Mouse (Mus musculus) embryonic facial prominence, embryonic 15.5 days (tissue): ENCODE measurements around the gene Adcy6. TPM values are rescaled to one million over a fixed set of nuclear protein-coding genes. Genes with fewer than 3 reads are reported as not detected.

Experiments
- ATAC-seq: fragments of 200-750 bp; cut with Nextera tagmentation; 2 replicates; pipeline ENCODE4 v1.8.0; 2017; ENCODE audit warnings: low read depth, moderate TSS enrichment; ENCODE audit not compliant: insufficient number of reproducible peaks, low FRiP score, low TSS enrichment
- H3K27ac ChIP-seq: fragments of 300-500 bp; sonication (generic); replicated peaks from 2 replicates; pipeline ENCODE4 v1.5.1; 2015; ENCODE audit warnings: mild to moderate bottlenecking, inconsistent platforms
- H3K27me3 ChIP-seq: fragments of 300-500 bp; sonication (generic); 2 replicates; pipeline ENCODE4 v1.6.1; 2015; ENCODE audit warnings: inconsistent platforms
- H3K36me3 ChIP-seq: fragments of 300-500 bp; sonication (generic); 2 replicates; pipeline ENCODE4 v1.6.1; 2015; ENCODE audit warnings: mild to moderate bottlenecking, inconsistent platforms
- H3K4me1 ChIP-seq: fragments of 300-500 bp; sonication (generic); 2 replicates; pipeline ENCODE4 v1.6.1; 2015; ENCODE audit warnings: inconsistent platforms
- H3K4me2 ChIP-seq: fragments of 300-500 bp; sonication (generic); replicated peaks from 2 replicates; pipeline ENCODE4 v1.6.1; 2015; ENCODE audit warnings: mild to moderate bottlenecking, inconsistent platforms
- H3K4me3 ChIP-seq: fragments of 300-500 bp; sonication (generic); replicated peaks from 2 replicates; pipeline ENCODE4 v1.5.1; 2015; ENCODE audit warnings: mild to moderate bottlenecking, inconsistent platforms
- H3K9ac ChIP-seq: fragments of 300-500 bp; sonication (generic); 2 replicates; pipeline ENCODE4 v1.6.1; 2015; ENCODE audit warnings: inconsistent platforms
- H3K9me3 ChIP-seq: fragments of 300-500 bp; sonication (generic); replicated peaks from 2 replicates; pipeline ENCODE4 v1.6.1; 2016; ENCODE audit warnings: inconsistent platforms
- WGBS: fragments of 180-500 bp; shearing (Covaris S2); methylation state at CpG from one replicate; pipeline ENCODE4 v1.1.7; 2015; 5-methylcytosine and 5-hydroxymethylcytosine counted together
- polyA plus RNA-seq: library from polyadenylated mRNA; unstranded; fragments of >200 nt; fragmentation: Nextera tagmentation; extraction: Ambion mirVana; gene quantifications from 2 replicates; pipeline ENCODE4 v1.2.1, GENCODE M21; 2015

Adcy6 gene
- polyA plus RNA-seq, 1 experiment from 2014 or later = 18.1 TPM

DNA sequence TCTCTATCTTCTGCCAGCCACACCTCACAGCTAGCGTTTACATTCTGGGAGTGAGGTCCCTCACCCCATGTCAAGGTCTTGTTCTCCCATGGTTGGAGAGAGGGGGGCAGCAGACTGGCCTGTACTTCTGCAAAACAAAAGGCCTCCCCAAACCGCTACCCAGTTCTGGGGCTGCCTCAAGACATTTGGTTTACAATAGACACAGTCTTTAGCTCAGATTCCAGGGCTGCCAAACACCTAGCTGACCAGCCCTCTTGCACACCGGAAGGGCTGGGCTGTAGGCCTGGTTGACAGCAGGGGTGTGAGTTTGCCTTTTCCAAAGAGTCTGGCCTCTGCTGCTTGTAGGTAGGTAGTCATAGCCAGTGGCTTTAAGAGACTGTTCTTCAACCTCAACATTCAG is 27.3 kb upstream of the Adcy6 start:
- WGBS = 53% methylated on average over 3 of the region's 3 CpGs
- H3K4me1 ChIP-seq = peaks cover 44% of the 10 kb centered on the region
- peaks cover 28% of the 10 kb centered on the region for H3K36me3 ChIP-seq
- H3K27me3 ChIP-seq = peaks cover 6% of the 10 kb centered on the region; the same call in 1 of the 2 replicates
- H3K4me3 ChIP-seq = no peak overlapping the region
- no peak overlapping the region for H3K4me2 ChIP-seq
- H3K9ac ChIP-seq = no peak overlapping the region
- no peak for ATAC-seq
- H3K9me3 ChIP-seq = no peaks in the 10 kb centered on the region
- no peak overlapping the region for H3K27ac ChIP-seq

DNA sequence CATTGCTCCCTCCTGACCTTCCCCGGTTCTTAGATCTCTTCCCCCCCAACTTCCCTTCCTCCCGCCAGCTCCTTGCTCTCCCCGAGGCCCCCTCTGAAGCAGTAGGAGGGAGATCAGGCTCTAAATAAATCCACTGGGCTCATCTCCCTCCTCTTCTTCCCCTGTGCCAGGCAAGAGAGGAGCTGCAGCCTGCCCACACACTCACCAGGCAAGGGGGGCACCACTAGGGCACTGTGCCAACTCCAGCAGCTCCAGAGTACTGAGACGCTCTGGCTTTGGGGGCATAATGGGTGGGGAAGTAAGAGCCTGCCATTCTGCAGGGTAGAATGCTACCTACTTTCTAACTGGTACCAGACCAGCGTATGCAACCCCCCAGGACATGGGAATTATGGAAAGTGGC is 26.6 kb upstream of the Adcy6 start:
- H3K27me3 ChIP-seq = peaks cover 6% of the 10 kb centered on the region; the same call in 1 of the 2 replicates
- peaks cover 22% of the 10 kb centered on the region for H3K36me3 ChIP-seq
- no peak overlapping the region for H3K9ac ChIP-seq
- H3K4me1 ChIP-seq = peaks cover 51% of the 10 kb centered on the region
- peak overlapping the region; percentile 87 for H3K4me2 ChIP-seq
- H3K27ac ChIP-seq = no peak overlapping the region
- 34% methylated on average over 5 of the region's 5 CpGs for WGBS
- 0 out of 2 replicates have a peak overlapping the region, but pooled peaks have one; percentile 75 for H3K4me3 ChIP-seq
- no peaks in the 10 kb centered on the region for H3K9me3 ChIP-seq
- ATAC-seq = no peak

DNA sequence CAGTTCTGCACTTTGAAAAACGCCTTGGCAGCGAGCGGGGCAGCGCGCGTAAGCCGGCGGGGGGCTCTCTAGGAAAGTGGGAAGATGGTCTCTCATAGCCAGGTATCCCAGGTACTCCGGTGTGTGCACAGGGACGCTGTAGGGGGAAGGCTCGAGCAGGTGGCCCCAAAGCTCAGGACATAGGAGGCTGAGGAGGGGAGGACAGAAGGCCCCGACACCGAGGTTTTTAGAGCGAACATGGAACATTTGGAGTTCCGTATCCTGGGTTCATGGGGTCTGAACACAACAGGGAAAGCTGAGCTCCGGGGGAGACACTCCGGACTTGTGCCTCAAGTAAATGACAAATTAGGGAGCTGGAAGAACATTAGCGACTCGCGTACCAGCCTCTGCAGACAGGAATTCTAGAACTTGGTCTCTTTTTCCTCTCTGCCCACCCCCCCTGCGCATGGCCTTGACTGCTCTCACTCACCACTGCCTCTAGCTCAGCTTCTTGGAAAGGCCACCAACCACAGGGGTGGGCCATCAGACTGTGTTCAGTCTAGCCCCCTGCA is 25.5 kb upstream of the Adcy6 start:
- WGBS = 1% methylated on average over 21 of the region's 21 CpGs
- peaks cover 61% of the 10 kb centered on the region for H3K4me1 ChIP-seq
- H3K4me3 ChIP-seq = peak overlapping the region; percentile 75
- H3K4me2 ChIP-seq = peak overlapping the region; percentile 87
- peaks cover 12% of the 10 kb centered on the region; the same call in 1 of the 2 replicates for H3K36me3 ChIP-seq
- no peaks in the 10 kb centered on the region for H3K9me3 ChIP-seq
- peak overlapping the region; percentile 71 for H3K9ac ChIP-seq
- H3K27ac ChIP-seq = peak overlapping the region; percentile 89; the same call in 1 of the 2 replicates
- H3K27me3 ChIP-seq = peaks cover 6% of the 10 kb centered on the region; the same call in 1 of the 2 replicates
- ATAC-seq = no peak

DNA sequence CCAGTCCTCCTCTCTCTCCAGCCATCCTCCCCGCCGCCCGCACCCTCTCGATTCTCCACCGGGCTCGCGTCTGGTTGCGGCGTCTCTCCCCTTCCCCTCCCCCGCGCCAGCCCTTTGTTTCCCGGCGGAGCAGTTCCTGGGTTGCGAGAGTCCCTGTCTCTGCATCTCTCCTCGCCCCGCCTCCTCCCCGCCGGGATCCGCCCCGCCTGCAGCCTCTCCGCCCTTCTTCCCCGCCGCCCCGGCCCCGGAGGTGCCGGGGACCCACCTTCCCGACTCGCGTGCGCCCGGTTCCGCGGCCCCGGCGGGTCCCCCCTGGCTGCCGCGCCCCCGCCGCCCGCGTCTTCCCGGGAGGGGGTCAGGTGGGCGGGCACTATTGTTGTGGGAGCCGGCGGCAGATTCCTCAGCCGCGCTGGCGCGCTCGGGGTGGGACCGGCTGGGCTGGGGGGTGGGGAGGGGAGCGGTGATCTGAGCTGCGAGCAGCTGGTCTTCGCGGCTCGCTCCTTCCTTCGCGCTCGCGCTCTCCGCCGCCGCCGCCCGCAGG is 24.7 kb upstream of the Adcy6 start:
- 1% methylated on average over 50 of the region's 65 CpGs for WGBS
- no peaks in the 10 kb centered on the region for H3K9me3 ChIP-seq
- H3K4me3 ChIP-seq = peak overlapping the region; percentile 75
- peaks cover 61% of the 10 kb centered on the region for H3K4me1 ChIP-seq
- H3K27ac ChIP-seq = peak overlapping the region; percentile 89
- H3K4me2 ChIP-seq = peak overlapping the region; percentile 87
- H3K36me3 ChIP-seq = peaks cover 5% of the 10 kb centered on the region; the same call in 1 of the 2 replicates
- H3K27me3 ChIP-seq = peaks cover 8% of the 10 kb centered on the region; the same call in 1 of the 2 replicates
- ATAC-seq = peak; percentile 76
- H3K9ac ChIP-seq = peak overlapping the region; percentile 71

DNA sequence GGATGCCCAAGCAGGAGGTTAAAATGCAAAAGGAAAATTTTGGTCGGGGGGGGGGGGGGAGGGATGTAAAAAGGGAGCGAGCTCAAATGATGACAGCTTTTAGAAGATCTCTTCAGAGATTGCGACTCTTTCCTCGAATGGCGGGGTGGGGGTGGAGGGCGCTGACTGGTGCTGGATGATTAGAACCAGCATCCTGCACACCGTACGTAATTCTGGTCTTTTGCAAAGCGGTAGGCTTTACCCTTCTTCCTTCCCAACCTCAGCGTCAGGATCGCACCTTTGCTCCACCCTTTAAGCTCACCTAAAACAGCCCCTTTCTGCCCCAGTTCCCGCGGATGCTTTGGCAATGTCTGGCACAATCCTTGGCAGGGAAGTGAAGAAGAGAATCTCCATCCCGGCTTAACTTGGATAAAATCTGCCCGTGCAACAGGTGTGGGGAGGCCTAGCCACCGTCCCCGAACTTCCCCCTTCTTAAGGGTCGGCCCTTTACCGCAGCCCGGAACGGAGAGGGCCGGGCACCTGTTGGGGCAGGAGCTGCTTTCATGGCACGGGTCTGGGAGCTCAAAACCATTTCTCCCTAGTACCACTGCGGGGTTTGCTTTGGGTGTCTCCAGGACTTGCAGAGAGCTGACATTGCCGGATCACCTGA is 24.1 kb upstream of the Adcy6 start:
- Histone ChIP-seq H3K9me3 (no peaks in the 10 kb centered on the region), H3K4me1 (peaks cover 66% of the 10 kb centered on the region), H3K4me3 (peak overlapping the region; percentile 75), H3K4me2 (peak overlapping the region; percentile 87), H3K27ac (peak overlapping the region; percentile 89), H3K27me3 (peaks cover 8% of the 10 kb centered on the region; the same call in 1 of the 2 replicates), H3K36me3 (no peaks in the 10 kb centered on the region), H3K9ac (peak overlapping the region; percentile 71)
- under 1% methylated on average over 25 of the region's 25 CpGs for WGBS
- ATAC-seq = no peak

DNA sequence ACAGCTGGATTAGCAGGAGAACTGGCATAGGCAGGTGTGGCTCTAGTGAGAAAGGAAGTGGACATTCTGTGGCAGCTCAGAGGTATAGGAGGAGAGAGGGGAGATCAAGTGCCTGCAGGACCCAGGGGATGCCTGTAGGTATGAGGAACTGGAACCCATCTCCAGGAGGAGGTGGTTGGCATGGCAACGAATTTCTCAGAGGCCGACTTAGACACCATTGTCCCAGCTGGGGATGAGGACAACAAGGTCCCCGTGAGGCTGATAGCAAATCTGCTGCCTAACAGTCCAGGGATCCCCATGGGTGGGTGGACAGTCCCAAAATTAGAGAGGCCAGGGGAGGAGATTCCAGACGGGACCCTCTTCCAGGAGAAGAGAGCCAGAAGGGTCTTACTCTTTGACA is 23.0 kb upstream of the Adcy6 start:
- Histone ChIP-seq H3K4me3 (peak overlapping the region; percentile 75), H3K27me3 (peaks cover 8% of the 10 kb centered on the region; the same call in 1 of the 2 replicates), H3K36me3 (no peaks in the 10 kb centered on the region), H3K9me3 (no peaks in the 10 kb centered on the region), H3K27ac (peak overlapping the region; percentile 75; the same call in 1 of the 2 replicates), H3K4me1 (peaks cover 76% of the 10 kb centered on the region), H3K4me2 (peak overlapping the region; percentile 87), H3K9ac (peak overlapping the region; percentile 40)
- ATAC-seq = no peak
- 7% methylated on average over 4 of the region's 4 CpGs for WGBS

DNA sequence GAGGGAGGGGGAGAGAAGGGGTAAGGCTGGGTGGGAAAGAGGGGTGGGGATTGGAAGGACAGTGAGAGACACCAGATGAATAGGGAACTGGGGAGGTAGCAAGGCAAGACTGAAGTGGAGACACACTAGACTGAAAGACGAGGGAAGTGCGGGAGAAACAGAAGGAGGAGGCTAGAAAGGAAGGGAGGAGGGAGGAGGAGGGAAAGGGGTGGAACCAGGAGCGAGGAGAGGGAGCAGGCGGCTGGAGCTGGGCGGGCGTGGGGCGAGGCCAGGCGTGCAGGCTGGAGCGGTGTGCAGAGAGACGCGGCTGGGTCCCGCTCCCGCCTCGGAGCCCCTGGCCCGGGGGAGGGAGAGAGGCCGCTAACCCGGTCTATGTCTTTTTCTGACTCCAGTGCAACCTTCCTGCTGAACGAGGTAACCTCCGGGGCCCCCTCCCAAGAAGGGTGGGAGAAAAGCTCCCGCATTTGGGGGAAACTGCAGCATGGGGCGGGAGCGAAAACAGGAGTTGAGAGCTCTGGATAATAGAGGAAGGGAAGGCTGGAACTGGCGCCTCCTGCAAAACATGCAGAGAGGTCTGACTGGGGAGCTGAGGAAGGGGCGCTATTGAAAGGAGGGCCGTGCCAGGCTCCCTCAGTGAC is 22.4 kb upstream of the Adcy6 start:
- peak overlapping the region; percentile 87 for H3K4me2 ChIP-seq
- H3K9ac ChIP-seq = peak overlapping the region; percentile 40
- no peaks in the 10 kb centered on the region for H3K9me3 ChIP-seq
- H3K36me3 ChIP-seq = no peaks in the 10 kb centered on the region
- peak overlapping the region; percentile 75 for H3K4me3 ChIP-seq
- peaks cover 75% of the 10 kb centered on the region for H3K4me1 ChIP-seq
- under 1% methylated on average over 25 of the region's 25 CpGs for WGBS
- peak overlapping the region; percentile 75 for H3K27ac ChIP-seq
- peaks cover 8% of the 10 kb centered on the region; the same call in 1 of the 2 replicates for H3K27me3 ChIP-seq
- peak; percentile 85 for ATAC-seq

DNA sequence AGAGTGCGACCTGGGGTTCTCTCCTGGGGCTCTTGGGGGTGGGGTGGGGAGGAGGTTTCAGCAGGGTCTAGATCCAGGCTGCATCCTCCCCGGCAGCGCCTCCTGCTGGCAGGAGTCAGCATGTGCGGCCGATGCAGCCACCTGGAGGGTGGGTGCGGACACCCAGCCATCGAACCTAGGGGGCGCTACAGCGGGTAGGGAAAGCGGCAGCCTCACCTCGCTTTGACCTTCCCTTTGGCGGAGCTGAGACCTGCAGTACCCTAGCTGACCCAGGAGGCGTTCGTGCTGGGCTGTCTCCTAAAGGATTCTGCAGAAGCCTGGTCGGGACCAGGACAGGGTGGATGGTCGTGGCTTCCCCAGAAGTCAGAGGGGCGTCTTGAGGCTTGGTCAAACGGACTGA is 21.6 kb upstream of the Adcy6 start:
- H3K27me3 ChIP-seq = peaks cover 8% of the 10 kb centered on the region; the same call in 1 of the 2 replicates
- H3K9me3 ChIP-seq = no peaks in the 10 kb centered on the region
- H3K4me1 ChIP-seq = peaks cover 72% of the 10 kb centered on the region
- H3K4me2 ChIP-seq = peak overlapping the region; percentile 87
- H3K36me3 ChIP-seq = no peaks in the 10 kb centered on the region
- WGBS = under 1% methylated on average over 18 of the region's 18 CpGs
- peak overlapping the region; percentile 75 for H3K4me3 ChIP-seq
- H3K27ac ChIP-seq = peak overlapping the region; percentile 75; the same call in 1 of the 2 replicates
- 0 out of 2 replicates have a peak overlapping the region, but pooled peaks have one; percentile 15 for H3K9ac ChIP-seq
- 0 out of 2 replicates have a peak, but pooled peaks have one; percentile 7 for ATAC-seq

DNA sequence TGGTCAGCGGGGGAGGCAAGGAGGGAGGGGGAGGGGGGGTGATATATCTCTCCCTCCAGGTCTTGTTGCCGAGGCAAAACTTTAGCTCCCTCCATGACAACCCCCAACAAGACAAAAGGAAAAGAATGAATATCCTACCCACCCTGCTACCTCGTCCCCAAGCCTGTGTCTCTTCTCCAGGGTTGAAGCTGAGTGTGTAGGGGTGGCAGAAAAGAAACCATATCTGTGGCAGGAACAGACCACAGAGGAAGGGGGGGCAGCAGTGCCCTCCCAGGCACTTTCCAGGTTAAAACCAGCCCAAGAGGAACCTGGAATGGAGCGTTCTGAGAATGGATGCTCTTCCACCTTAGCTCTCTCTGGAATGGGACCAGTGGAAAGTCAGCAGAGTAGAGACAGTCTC is 20.7 kb upstream of the Adcy6 start, which contains the start of gene Cacnb3:
Gene Cacnb3 (plus strand): TSS at position 301 of the 400 bp plus-strand sequence.
- H3K27ac ChIP-seq = peak within 1 kb of the TSS; percentile 75; the same call in 1 of the 2 replicates
- peaks cover 8% of the 10 kb centered on the region; the same call in 1 of the 2 replicates for H3K27me3 ChIP-seq

DNA sequence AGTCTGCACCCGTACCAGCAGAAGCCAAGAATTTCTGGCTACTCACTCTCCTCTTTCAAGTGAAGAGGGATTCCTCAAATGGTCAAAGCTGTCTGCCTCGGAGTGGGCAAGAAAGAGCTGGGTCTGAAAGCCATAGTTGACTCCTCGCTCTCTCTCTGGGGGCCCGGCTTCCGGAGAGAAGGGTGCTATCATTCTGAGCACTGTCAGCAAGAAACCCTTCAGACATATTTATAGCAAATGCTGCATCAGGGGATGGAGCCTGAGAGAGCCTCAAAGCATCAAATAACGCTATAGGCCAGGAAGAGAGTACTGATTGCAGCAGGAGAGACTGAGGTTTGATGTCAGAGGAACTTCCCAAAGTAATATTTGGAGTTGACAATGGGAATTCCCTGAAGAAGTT is 19.6 kb upstream of the Adcy6 start:
- Histone ChIP-seq H3K4me1 (peaks cover 63% of the 10 kb centered on the region), H3K9me3 (no peaks in the 10 kb centered on the region), H3K4me3 (no peak overlapping the region), H3K27me3 (peaks cover 8% of the 10 kb centered on the region; the same call in 1 of the 2 replicates), H3K27ac (no peak overlapping the region), H3K36me3 (no peaks in the 10 kb centered on the region), H3K4me2 (no peak overlapping the region), H3K9ac (no peak overlapping the region)
- 52% methylated on average over 6 of the region's 6 CpGs for WGBS
- no peak for ATAC-seq

More for the DNA sequence above, 20.7 kb upstream of the Adcy6 start, which contains the start of gene Cacnb3:
- peak within 1 kb of the TSS; percentile 87 for H3K4me2 ChIP-seq
- 0 out of 2 replicates have a peak within 1 kb of the TSS, but pooled peaks have one; percentile 15 for H3K9ac ChIP-seq
- H3K4me1 ChIP-seq = peaks cover 68% of the 10 kb centered on the region
- H3K4me3 ChIP-seq = peak within 1 kb of the TSS; percentile 75
- H3K9me3 ChIP-seq = no peaks in the 10 kb centered on the region
- 30% methylated on average over 4 of the region's 4 CpGs for WGBS
- no peak for ATAC-seq
- H3K36me3 ChIP-seq = no peaks in the 10 kb centered on the region
